In genomic region chr14:77156222-77156910, GRCm38 (mm10) we compare ENCODE assay signal across 8 mouse cellular contexts. TPM values are rescaled to one million over a fixed set of nuclear protein-coding genes. Genes with fewer than 3 reads are reported as not detected.
DNase-seq lines count a peak whose midpoint lies in the region; ATAC-seq and TF ChIP-seq lines count a peak whose summit lies in the region.

Gene Enox1, plus strand, starts transcription at chr14:77156763.

- H3K4me1 ChIP-seq in kidney, adult 2 months (ENCODE audit: control insufficient read depth, insufficient read depth, low read length), result no peaks in the 10 kb centered on the region
- H3K4me1 ChIP-seq in intestine, embryonic 15.5 days (replicated peaks), result peaks cover 5% of the 10 kb centered on the region; the same call in 1 of the 2 replicates
- peaks cover 23% of the 10 kb centered on the region for H3K4me1 ChIP-seq in limb, embryonic 12.5 days (replicated peaks)

- peak; percentile 23 for DNase-seq in kidney, adult 2 months
- DNase-seq in kidney, adult 9 months, result no peak
- DNase-seq in embryo, embryonic 10.5 days (ENCODE audit: low spot score), result peak; percentile 89
- peak; percentile 64 for DNase-seq in gastrocnemius, postnatal 25 days
- DNase-seq in neural tube, embryonic 10.5 days (ENCODE audit: extremely low spot score, low spot score), result peak; percentile 88
- DNase-seq in testis, postnatal 14 days (ENCODE audit: low spot score), result peak; percentile 74

- peak within 1 kb of the TSS; percentile 62 for H3K9ac ChIP-seq in intestine, embryonic 15.5 days
- H3K9ac ChIP-seq in limb, embryonic 12.5 days (replicated peaks), result peak within 1 kb of the TSS; percentile 79

- H3K4me3 ChIP-seq in kidney, adult 2 months (ENCODE audit: insufficient read depth, low read depth, low read length), result peak within 1 kb of the TSS; percentile 42
- peak within 1 kb of the TSS; percentile 67 for H3K4me3 ChIP-seq in intestine, embryonic 15.5 days (replicated peaks)
- H3K4me3 ChIP-seq in limb, embryonic 12.5 days (replicated peaks), result peak within 1 kb of the TSS; percentile 81

- H3K9me3 ChIP-seq in intestine, embryonic 15.5 days, result no peaks in the 10 kb centered on the region
- no peaks in the 10 kb centered on the region for H3K9me3 ChIP-seq in limb, embryonic 12.5 days

- WGBS in kidney, adult 2 months, result under 1% methylated on average over 73 of the region's 73 CpGs
- under 1% methylated on average over 73 of the region's 73 CpGs for WGBS in intestine, embryonic 15.5 days
- WGBS in limb, embryonic 12.5 days, result under 1% methylated on average over 73 of the region's 73 CpGs

- no peak within 1 kb of the TSS for H3K27ac ChIP-seq in kidney, adult 2 months (ENCODE audit: insufficient read depth, low read depth, low read length)
- H3K27ac ChIP-seq in intestine, embryonic 15.5 days, result peak within 1 kb of the TSS; percentile 66
- peak within 1 kb of the TSS; percentile 73 for H3K27ac ChIP-seq in limb, embryonic 12.5 days

- H3K36me3 ChIP-seq in kidney, adult 2 months (ENCODE audit: control insufficient read depth, insufficient read depth, low read length), result no peaks in the 10 kb centered on the region
- H3K36me3 ChIP-seq in intestine, embryonic 15.5 days, result no peaks in the 10 kb centered on the region
- H3K36me3 ChIP-seq in limb, embryonic 12.5 days, result no peaks in the 10 kb centered on the region

- H3K4me2 ChIP-seq in intestine, embryonic 15.5 days (replicated peaks), result peak within 1 kb of the TSS; percentile 96
- peak within 1 kb of the TSS; percentile 91 for H3K4me2 ChIP-seq in limb, embryonic 12.5 days

- peaks cover 4% of the 10 kb centered on the region; the same call in 1 of the 2 replicates for H3K27me3 ChIP-seq in kidney, adult 2 months (replicated peaks; ENCODE audit: control insufficient read depth, insufficient read depth, low read length)
- H3K27me3 ChIP-seq in intestine, embryonic 15.5 days (replicated peaks), result peaks cover 34% of the 10 kb centered on the region
- peaks cover 20% of the 10 kb centered on the region; the same call in 1 of the 2 replicates for H3K27me3 ChIP-seq in limb, embryonic 12.5 days

- ATAC-seq in intestine, embryonic 15.5 days, result peak; percentile 88
- peak; percentile 72 for ATAC-seq in limb, embryonic 12.5 days (ENCODE audit: insufficient number of reproducible peaks, insufficient read depth, low FRiP score, low TSS enrichment, low read depth)

- no peak for TF ChIP-seq CTCF in kidney, adult 2 months (conservative IDR thresholded peaks at IDR 0.05; ENCODE audit: insufficient read depth, insufficient read length, low read depth, low read length)

- TF ChIP-seq POLR2A in kidney, adult 2 months (IDR thresholded peaks at IDR 0.05; ENCODE audit: low read depth, low read length), result no peak

RNA-seq across cellular contexts. Expression of gene Enox1, which starts in this region (rescaled TPM):
- 0.88 and 1.1 TPM in 2 replicates for polyA plus RNA-seq in kidney, adult 2 months (2012; rRNA removed)
- total RNA-seq in gastrocnemius, postnatal 25 days (2021), result 1 to 10 TPM in 1 of 2 experiments, under 1 TPM in 1; 0.99 to 1.2 TPM
- polyA plus RNA-seq in intestine, embryonic 15.5 days (2015; fragmentation: Nextera tagmentation; extraction: Ambion mirVana), result 5.0 and 6.3 TPM in 2 replicates
- 12.9 and 15.1 TPM in 2 replicates for polyA plus RNA-seq in limb, embryonic 12.5 days (2016; fragmentation: Nextera tagmentation; extraction: Ambion mirVana)
